Mouse (Mus musculus) heart, postnatal 0 days (tissue): ENCODE measurements around the gene Patj.

Experiments
- CTCF ChIP-seq: IDR thresholded peaks from 2 replicates; pipeline ENCODE4 v1.5.1; 2016; ENCODE audit warnings: antibody characterized with exemption, control low read depth, low read depth
- EP300 ChIP-seq: IDR thresholded peaks from 2 replicates; pipeline ENCODE4 v1.6.1; 2016; ENCODE audit warnings: antibody characterized with exemption, low read depth

DNA sequence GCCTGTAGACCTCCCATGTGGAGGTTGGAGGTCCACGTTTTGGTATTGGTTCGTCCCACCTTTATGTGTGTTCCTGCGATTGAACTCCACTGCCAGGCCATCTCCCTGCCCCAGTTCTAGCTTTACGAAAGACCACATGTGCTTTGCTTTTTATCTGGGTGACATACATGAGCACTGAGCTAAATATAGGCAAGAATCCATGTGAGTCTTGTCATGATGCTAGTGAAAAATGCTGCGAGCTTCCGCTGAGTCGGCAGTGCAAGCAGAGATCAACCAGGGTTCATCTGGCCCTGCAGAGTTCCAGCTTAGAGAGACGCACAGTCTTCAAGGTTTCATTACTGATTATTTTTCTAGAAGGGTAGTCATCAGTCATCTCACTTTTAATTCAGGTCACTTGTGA, 32.8 kb downstream of the Patj start:
- peak; percentile 87 for TF ChIP-seq EP300
- no peak for TF ChIP-seq CTCF
